Mouse (Mus musculus) lung, adult 2 months (tissue): ENCODE results near the gene Gm20696. TPM values are rescaled to one million over a fixed set of nuclear protein-coding genes. Genes with fewer than 3 reads are reported as not detected.

Experiments used
- DNase-seq: peaks from one replicate; pipeline ENCODE4 v3.0.0; 2022
- H3K4me1 ChIP-seq: fragments of 200-500 bp; 2 replicates; pipeline ENCODE4 v1.6.1; 2011; ENCODE audit warnings: low read length; ENCODE audit not compliant: control insufficient read depth, insufficient read depth
- H3K4me3 ChIP-seq: fragments of 200-500 bp; replicated peaks from 2 replicates; pipeline ENCODE3; 2011; ENCODE audit warnings: low read depth, mild to moderate bottlenecking, control low read depth, low read length; ENCODE audit errors: extremely low read depth
- CTCF ChIP-seq: fragments of 200-500 bp; IDR thresholded peaks from 2 replicates; pipeline ENCODE4 v1.5.1; 2011; ENCODE audit warnings: mild to moderate bottlenecking, low read length, control low read depth; ENCODE audit not compliant: insufficient read depth
- POLR2A ChIP-seq: fragments of 200-500 bp; IDR thresholded peaks from 2 replicates; pipeline ENCODE4 v1.6.1; 2011; ENCODE audit warnings: low read depth, mild to moderate bottlenecking, control low read depth, low read length, borderline replicate concordance; ENCODE audit errors: extremely low read depth
- WGBS: fragments of 180-500 bp; shearing (Covaris S2); methylation state at CpG from one replicate; pipeline ENCODE4 v1.1.7; 2018; 5-methylcytosine and 5-hydroxymethylcytosine counted together
- polyA plus RNA-seq: library from polyadenylated mRNA; depleted of rRNA; stranded (reverse); fragments of >200 nt; gene quantifications from 2 replicates; pipeline ENCODE4 v1.2.3, GENCODE M21; 2012

Gene Gm20696
- polyA plus RNA-seq, 1 experiment, result 1.4 TPM

DNA sequence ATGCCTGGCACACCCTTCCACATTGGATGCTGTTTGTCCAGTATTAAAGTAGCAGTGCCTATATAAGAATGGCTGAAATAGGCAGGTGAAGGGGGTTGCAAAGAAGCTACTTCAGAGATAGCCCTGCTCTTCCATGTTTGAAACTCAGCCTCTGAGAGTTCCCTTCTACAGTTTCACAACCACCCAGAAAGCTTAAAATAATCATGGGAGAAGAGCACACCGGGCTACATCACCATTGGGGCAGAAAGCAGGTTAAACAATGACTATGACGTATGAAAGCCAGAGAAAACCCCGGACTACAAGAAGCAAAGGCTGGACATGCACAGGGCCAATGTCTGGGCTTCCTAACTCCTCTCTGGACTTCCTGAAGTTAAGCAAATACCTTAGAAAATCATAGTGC, 394.4 kb downstream of the Gm20696 start:
- TF ChIP-seq CTCF (no peak), POLR2A (no peak)
- 56% methylated on average over 3 of the region's 3 CpGs for WGBS
- Histone ChIP-seq H3K4me1 (peaks cover 11% of the 10 kb centered on the region), H3K4me3 (no peak overlapping the region)
- no peak for DNase-seq

DNA sequence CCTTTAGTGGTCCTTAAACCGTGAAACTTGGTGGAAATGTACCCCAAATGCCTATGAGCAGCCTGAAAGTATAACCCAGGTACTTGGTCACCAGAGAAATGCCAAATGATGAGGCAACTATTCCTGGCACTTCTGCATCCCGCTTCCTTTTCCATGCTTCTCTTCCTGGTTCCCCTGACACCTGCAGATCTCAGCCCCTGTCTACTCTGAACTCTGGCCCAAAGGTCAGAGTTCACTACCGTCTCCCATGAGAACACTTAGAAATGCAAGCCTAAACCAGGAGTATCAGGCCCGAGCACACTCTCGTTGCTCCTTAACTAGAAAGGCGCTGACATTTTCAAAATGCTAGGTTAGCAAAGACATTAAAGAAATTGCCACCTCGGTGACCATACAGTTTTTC, 394.9 kb downstream of the Gm20696 start:
- Histone ChIP-seq H3K4me3 (no peak overlapping the region), H3K4me1 (peaks cover 11% of the 10 kb centered on the region)
- no peak for TF ChIP-seq POLR2A
- no peak for TF ChIP-seq CTCF
- no peak for DNase-seq
- WGBS, result 71% methylated on average over 7 of the region's 7 CpGs

- no peak overlapping the region for H3K4me3 ChIP-seq
- TF ChIP-seq POLR2A (no peak), CTCF (no peak)
- 57% methylated on average over 6 of the region's 6 CpGs for WGBS
- DNase-seq, result no peak
- H3K4me1 ChIP-seq, result peaks cover 12% of the 10 kb centered on the region
Observed at GRCm38 (mm10) chr6:99269921-99270320, 396.7 kb downstream of the Gm20696 start.

GRCm38 (mm10) chr6:99268171-99269061, 398.2 kb downstream of the Gm20696 start:
- WGBS, result 66% methylated on average over 20 of the region's 20 CpGs
- TF ChIP-seq POLR2A, result no peak
- TF ChIP-seq CTCF, result no peak
- no peak overlapping the region for H3K4me3 ChIP-seq
- no peak for DNase-seq
- peaks cover 24% of the 10 kb centered on the region for H3K4me1 ChIP-seq

GRCm38 (mm10) chr6:99265945-99266656, 400.5 kb downstream of the Gm20696 start:
- Histone ChIP-seq H3K4me1 (peaks cover 15% of the 10 kb centered on the region), H3K4me3 (peak overlapping the region; percentile 49)
- TF ChIP-seq CTCF, result no peak
- 0 out of 2 replicates have a peak, but pooled peaks have one; percentile 8 for TF ChIP-seq POLR2A
- 17% methylated on average over 13 of the region's 13 CpGs for WGBS
- DNase-seq, result peak; percentile 73

DNA sequence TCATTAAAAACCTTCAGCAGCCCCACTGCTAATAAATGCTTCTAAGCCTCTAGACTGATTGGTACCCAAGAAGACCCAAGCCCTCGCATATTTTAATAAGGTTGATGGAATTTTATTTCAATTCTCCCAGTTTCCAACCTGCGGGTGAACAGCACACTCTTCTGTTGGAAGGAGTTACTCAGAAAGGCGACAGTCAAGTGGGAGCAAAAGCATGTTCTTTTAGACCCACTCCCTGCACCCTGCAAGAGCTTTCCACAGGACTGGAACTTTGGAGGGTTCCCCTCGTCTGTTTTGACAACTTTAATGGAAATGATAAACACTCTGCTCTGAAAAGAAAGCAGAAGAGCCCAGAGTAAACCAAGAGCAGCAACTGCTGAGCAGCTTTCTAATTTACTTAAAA, 401.4 kb downstream of the Gm20696 start:
- Histone ChIP-seq H3K4me1 (peaks cover 17% of the 10 kb centered on the region), H3K4me3 (no peak overlapping the region)
- TF ChIP-seq CTCF (no peak), POLR2A (no peak)
- WGBS, result 44% methylated on average over 4 of the region's 4 CpGs
- DNase-seq, result no peak

- WGBS, result 33% methylated on average over 13 of the region's 13 CpGs
- TF ChIP-seq POLR2A (no peak), CTCF (no peak)
- no peak for DNase-seq
- H3K4me1 ChIP-seq, result peaks cover 17% of the 10 kb centered on the region
- peak overlapping the region; percentile 39 for H3K4me3 ChIP-seq
Observed at GRCm38 (mm10) chr6:99264192-99265093, 402.2 kb downstream of the Gm20696 start.

- Histone ChIP-seq H3K4me3 (peak overlapping the region; percentile 30), H3K4me1 (peaks cover 17% of the 10 kb centered on the region)
- 21% methylated on average over 2 of the region's 2 CpGs for WGBS
- no peak for DNase-seq
- TF ChIP-seq CTCF (no peak), POLR2A (no peak)
Observed at GRCm38 (mm10) chr6:99263886-99264185, 402.8 kb downstream of the Gm20696 start.
